Mouse (Mus musculus): ENCODE measurements around the gene Tle4. TPM values are rescaled to one million over a fixed set of nuclear protein-coding genes. Genes with fewer than 3 reads are reported as not detected.

The Tle4 gene
- polyA plus RNA-seq, 1 experiment from 2014 or later, result 5.8 TPM

DNA sequence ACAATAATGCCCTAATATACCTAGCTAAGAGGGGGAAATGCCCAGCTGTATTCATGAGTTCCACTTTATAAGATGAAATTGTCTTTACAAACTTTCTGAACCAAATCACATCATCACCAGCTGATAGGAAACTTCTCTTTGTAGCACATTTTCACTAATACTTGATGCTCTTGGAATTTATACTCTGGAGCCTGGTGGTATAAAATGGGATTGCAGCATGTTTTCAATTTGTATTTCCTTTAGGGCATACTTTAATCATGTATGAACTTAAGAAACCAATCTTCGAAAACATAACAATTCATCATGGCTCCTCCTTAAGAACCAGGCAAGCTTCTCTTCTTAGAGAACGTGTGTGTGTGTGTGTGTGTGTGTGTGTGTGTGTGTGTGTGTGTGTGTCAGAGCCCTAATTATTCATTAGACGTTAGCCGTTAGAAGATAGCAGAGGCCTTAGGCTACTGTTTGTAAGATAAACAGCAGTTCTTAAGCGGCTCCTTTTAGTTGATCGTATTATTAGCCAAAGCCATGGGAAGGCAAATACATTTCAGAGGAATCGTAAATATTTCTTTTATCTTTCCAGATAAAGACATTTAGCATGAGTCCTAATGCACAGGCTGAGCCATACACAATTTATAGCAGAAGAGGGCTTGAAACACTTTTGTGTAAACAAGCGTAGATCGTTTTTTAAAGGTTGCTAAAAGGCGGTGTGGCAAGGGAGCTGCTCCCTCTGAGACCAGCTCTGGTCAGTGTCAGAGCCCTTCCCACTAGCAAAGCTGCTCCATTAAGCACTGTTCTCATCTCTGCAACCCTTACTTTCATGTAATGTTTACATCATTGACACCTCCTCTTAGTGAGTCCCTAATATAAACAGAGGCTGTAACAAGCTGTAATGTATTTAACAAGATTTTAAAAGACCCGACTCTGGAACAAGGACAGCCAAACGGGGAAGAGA is 173.6 kb downstream of the Tle4 start:
- Histone ChIP-seq H3K4me1 (peaks cover 29% of the 10 kb centered on the region), H3K9me3 (no peaks in the 10 kb centered on the region), H3K27me3 (replicated peaks) (peaks cover 54% of the 10 kb centered on the region), H3K4me2 (0 out of 2 replicates have a peak overlapping the region, but pooled peaks have one; percentile 4), H3K27ac (replicated peaks) (no peak overlapping the region), H3K9ac (no peak overlapping the region), H3K4me3 (no peak overlapping the region), H3K36me3 (no peaks in the 10 kb centered on the region)
- WGBS, result 22% methylated on average over 12 of the region's 12 CpGs
- no peak for ATAC-seq (ENCODE audit: extremely low read depth, insufficient number of reproducible peaks, low FRiP score, low TSS enrichment)

DNA sequence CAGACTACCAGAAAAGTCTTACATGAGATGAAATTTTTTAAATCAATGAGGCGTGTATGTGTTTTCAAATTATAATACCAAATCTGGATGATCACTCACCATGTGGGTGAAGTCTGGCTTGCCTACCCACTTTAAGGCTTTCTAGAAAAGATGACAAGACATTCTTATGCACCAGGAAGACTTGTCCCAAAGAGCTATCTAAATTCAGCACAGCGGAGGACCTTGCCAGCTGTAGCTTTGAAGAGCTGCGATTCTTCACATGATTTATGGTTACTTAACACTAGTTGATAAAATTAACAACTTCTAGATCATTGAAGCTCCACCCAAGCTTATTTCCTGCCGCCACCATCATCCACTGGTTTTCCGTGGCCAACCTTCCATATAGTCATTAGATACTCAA is 176.2 kb downstream of the Tle4 start:
- H3K9me3 ChIP-seq, result no peaks in the 10 kb centered on the region
- no peak overlapping the region for H3K4me2 ChIP-seq
- H3K4me1 ChIP-seq, result peaks cover 24% of the 10 kb centered on the region
- H3K27ac ChIP-seq (replicated peaks), result no peak overlapping the region
- no peak overlapping the region for H3K4me3 ChIP-seq
- peaks cover 76% of the 10 kb centered on the region for H3K27me3 ChIP-seq (replicated peaks)
- ATAC-seq (ENCODE audit: extremely low read depth, insufficient number of reproducible peaks, low FRiP score, low TSS enrichment), result no peak
- 88% methylated on average over 5 of the region's 5 CpGs for WGBS
- no peak overlapping the region for H3K9ac ChIP-seq
- no peaks in the 10 kb centered on the region for H3K36me3 ChIP-seq

DNA sequence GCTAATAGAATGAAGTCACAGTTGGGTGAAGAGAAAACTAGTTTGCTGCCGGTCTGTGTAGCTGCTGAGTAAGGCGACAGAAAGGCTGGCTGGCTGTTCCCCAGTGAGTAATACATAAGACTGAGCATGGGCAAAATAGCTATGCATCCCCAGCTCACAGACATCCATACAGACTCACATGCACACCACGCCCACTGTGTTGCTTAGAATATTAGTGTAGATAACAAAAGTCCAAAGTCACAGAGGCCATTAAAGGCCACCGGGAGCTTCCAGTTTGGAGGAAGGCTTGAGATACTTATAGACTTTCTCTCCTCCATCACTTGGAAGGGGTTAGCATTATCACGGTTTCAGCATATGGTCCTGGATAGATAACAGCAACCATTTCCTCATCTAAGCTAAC is 178.0 kb downstream of the Tle4 start:
- WGBS, result 54% methylated on average over 5 of the region's 5 CpGs
- Histone ChIP-seq H3K4me2 (no peak overlapping the region), H3K27ac (replicated peaks) (no peak overlapping the region), H3K36me3 (no peaks in the 10 kb centered on the region), H3K9ac (no peak overlapping the region), H3K4me3 (no peak overlapping the region), H3K27me3 (replicated peaks) (peaks cover 86% of the 10 kb centered on the region), H3K9me3 (no peaks in the 10 kb centered on the region), H3K4me1 (peaks cover 7% of the 10 kb centered on the region; the same call in 1 of the 2 replicates)
- no peak for ATAC-seq (ENCODE audit: extremely low read depth, insufficient number of reproducible peaks, low FRiP score, low TSS enrichment)

DNA sequence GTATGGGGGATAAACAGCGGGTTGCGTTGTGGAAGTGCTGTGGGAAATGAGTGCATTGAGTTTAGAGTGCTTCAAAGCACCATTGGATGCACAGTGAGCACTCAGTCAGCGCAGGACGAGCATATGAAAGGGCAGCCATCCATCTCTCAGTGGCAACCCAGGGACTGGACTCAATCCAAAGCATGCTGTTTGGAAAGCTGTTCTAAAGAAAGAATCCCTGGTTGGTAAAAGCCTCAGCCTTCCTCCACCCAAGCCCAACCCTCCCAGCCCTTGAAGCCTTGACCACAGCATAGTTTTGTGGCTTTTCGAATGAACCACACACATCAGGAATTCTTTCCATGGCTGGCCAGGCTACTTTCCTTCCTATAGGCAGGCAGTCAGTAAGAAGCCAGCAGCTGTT is 181.0 kb downstream of the Tle4 start:
- no peak for ATAC-seq (ENCODE audit: extremely low read depth, insufficient number of reproducible peaks, low FRiP score, low TSS enrichment)
- Histone ChIP-seq H3K27me3 (replicated peaks) (peaks cover 95% of the 10 kb centered on the region), H3K4me1 (no peaks in the 10 kb centered on the region), H3K27ac (replicated peaks) (no peak overlapping the region), H3K9ac (no peak overlapping the region), H3K4me3 (no peak overlapping the region), H3K4me2 (no peak overlapping the region), H3K36me3 (no peaks in the 10 kb centered on the region), H3K9me3 (no peaks in the 10 kb centered on the region)
- 61% methylated on average over 5 of the region's 5 CpGs for WGBS

DNA sequence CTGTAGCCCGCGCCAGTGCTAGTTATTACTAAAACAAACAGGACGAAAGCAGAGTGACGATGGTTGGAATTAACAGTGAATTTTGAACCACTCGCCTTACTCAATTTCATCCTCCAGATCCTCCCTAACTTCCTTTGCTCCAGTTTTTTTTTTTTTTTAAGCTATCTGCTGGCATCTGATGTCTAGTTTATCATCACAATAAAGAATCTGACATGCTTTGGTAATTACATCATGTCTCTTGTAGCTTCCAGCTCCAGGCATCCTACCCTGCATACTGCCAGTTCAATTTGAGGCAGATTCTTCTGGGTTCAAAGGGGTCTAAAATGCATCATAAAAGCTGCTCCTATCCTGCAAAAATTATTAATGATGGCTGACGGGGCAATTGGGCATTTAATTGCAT is 181.9 kb downstream of the Tle4 start:
- Histone ChIP-seq H3K4me1 (no peaks in the 10 kb centered on the region), H3K27me3 (replicated peaks) (peaks cover 92% of the 10 kb centered on the region), H3K4me3 (no peak overlapping the region), H3K4me2 (no peak overlapping the region), H3K36me3 (no peaks in the 10 kb centered on the region), H3K9me3 (no peaks in the 10 kb centered on the region), H3K9ac (no peak overlapping the region), H3K27ac (replicated peaks) (no peak overlapping the region)
- no peak for ATAC-seq (ENCODE audit: extremely low read depth, insufficient number of reproducible peaks, low FRiP score, low TSS enrichment)
- WGBS, result 69% methylated on average over 6 of the region's 6 CpGs

DNA sequence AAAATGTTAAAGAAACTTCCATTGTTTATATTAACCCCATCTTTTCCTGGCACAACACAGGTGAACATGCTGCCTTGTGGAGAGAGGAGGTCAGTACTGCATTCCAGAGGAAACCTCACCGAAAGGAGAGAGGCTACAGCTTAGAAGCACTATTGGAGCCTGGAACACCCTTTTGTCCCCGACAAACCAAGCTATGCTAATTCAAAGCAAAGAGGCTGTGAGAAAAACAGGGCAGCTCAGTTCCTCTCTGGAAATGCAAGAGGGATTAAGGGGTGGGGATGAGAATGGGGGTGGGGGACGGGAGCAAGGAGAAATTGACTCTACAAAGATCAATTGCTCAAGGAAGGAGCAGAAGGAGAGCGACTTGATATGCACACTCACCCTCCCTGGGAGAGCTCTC is 182.9 kb downstream of the Tle4 start:
- H3K27ac ChIP-seq (replicated peaks), result no peak overlapping the region
- no peaks in the 10 kb centered on the region for H3K36me3 ChIP-seq
- H3K9ac ChIP-seq, result no peak overlapping the region
- peaks cover 92% of the 10 kb centered on the region for H3K27me3 ChIP-seq (replicated peaks)
- no peak for ATAC-seq (ENCODE audit: extremely low read depth, insufficient number of reproducible peaks, low FRiP score, low TSS enrichment)
- H3K4me1 ChIP-seq, result no peaks in the 10 kb centered on the region
- H3K4me2 ChIP-seq, result no peak overlapping the region
- no peak overlapping the region for H3K4me3 ChIP-seq
- 16% methylated on average over 4 of the region's 4 CpGs for WGBS
- H3K9me3 ChIP-seq, result no peaks in the 10 kb centered on the region

DNA sequence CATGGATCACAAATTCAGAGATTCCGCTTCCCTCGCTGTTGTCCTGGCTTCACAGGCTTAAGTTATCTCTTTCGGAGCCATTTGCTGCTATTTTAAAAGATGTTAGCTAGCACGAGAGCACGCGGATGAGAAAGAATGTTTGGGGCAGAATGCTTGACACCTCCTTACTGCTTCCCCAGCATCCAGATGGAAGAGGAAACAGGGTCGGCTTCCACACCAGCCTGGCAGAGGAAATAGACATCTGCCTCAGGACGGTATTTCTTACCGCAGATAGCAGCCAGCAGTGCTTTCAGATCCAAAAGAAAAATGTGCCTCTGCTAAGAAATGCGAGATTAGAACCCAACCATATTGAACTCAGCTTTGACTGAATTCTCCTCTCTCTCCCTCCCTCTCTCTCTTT is 191.2 kb downstream of the Tle4 start:
- no peak for ATAC-seq (ENCODE audit: extremely low read depth, insufficient number of reproducible peaks, low FRiP score, low TSS enrichment)
- Histone ChIP-seq H3K9me3 (no peaks in the 10 kb centered on the region), H3K27ac (replicated peaks) (no peak overlapping the region), H3K4me3 (no peak overlapping the region), H3K4me2 (peak overlapping the region; percentile 18; the same call in 1 of the 2 replicates), H3K4me1 (peaks cover 5% of the 10 kb centered on the region), H3K36me3 (no peaks in the 10 kb centered on the region), H3K9ac (no peak overlapping the region), H3K27me3 (replicated peaks) (peaks cover 77% of the 10 kb centered on the region)
- WGBS, result 17% methylated on average over 10 of the region's 10 CpGs
